Mouse (Mus musculus): Measurements from ENCODE around the gene B020031M17Rik.
"Not testable (repeated sequence)": the region's sequence is repeated elsewhere in the genome, so short reads cannot be mapped to it uniquely, and the experiment has no call there.

Gene B020031M17Rik

DNA sequence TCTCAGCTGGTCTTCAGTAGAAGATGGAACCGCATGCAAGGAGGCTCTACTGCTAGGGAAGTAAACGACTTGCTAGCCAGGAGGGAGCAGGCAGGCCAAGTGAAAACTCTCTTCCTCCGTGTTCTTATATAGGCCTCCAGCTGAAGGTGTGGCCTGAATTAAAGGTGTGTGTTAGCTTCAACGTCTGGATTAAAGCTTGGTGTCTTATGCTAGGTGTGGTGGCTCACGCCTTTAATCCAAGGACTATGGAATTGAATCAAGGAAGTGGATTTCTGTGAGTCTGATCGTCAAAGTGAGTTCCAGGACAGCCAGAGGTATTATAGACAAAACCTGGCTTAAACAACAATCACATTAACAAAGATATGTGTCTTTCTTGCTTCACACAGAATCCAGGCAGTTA lies at the start of gene B020031M17Rik:
TSS of gene B020031M17Rik (minus strand) at position 101 of the 400 bp plus-strand sequence.
- not testable (repeated sequence) for DNase-seq (ENCODE audit: low spot score)

DNA sequence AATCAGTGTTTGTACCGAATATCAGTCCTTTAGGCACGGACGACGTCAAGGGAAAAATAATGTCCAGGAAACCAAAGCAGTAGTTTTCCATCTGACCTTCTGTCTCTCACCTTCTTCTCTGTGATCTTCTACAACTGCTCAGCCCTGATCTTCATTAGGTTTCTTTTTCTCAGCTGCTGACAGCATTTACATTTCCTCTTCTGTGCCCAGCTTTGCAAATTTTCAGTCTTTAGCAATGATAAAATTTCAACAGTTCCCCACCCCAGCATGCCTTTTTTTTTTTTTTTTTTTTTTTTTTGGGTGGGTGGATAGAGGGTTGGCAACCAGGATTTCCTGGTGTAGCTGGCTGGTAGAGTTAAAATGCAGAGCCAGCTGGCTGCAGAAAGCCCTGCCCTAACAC lies 48.6 kb upstream of the B020031M17Rik start:
- not testable (repeated sequence) for DNase-seq (ENCODE audit: low spot score)

- not testable (repeated sequence) for DNase-seq (ENCODE audit: low spot score)
Measured at GRCm38 (mm10) chr13:119998442-119999086, 48.0 kb upstream of the B020031M17Rik start.

- DNase-seq (ENCODE audit: low spot score): not testable (repeated sequence)
Measured at GRCm38 (mm10) chr13:119991917-119992496, 41.4 kb upstream of the B020031M17Rik start.

DNA sequence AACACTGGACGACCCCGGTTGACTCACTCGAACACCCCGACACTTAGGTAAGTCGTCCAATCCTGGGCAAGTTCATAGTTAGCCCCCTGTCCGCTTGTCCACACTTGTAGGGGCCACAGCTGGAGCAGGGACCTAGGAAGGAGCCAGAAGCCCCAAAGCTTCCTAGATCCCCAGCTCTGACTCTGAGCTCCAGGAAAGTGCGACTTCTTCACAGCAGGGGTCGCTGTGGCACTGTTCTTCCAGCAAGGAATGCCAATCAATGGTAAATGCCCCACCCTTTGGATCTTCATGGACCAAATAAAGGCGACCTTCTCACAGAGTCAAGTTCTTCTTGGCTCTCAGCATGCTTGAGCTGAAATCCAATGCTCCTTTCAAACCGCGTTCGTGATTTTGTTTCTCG lies 40.7 kb upstream of the B020031M17Rik start:
- not testable (repeated sequence) for DNase-seq (ENCODE audit: low spot score)

- not testable (repeated sequence) for DNase-seq (ENCODE audit: low spot score)
Measured at GRCm38 (mm10) chr13:119969163-119969562, 18.6 kb upstream of the B020031M17Rik start.

GRCm38 (mm10) chr13:119968193-119968592 lies 17.6 kb upstream of the B020031M17Rik start:
- not testable (repeated sequence) for DNase-seq (ENCODE audit: low spot score)

DNA sequence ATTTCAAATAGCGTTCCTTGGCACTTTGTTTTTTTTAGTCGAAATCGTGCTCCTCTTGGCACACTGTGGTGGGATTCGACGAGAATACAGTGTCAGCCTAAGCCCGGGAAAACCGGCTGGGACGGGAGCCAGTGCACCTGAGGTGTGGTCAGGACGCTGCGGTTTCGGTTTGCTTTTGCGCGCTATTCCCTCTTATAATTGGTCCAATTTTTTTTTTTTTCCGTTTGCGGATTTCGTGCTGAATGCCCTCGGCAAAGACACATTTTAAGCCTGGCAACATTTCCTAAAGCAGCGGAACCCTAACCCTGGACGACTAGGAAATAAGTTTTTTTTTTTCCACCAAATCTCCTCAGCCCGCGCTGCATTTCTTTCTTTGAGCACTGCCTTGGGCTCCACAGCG lies 15.4 kb upstream of the B020031M17Rik start:
- DNase-seq (ENCODE audit: low spot score): not testable (repeated sequence)

DNA sequence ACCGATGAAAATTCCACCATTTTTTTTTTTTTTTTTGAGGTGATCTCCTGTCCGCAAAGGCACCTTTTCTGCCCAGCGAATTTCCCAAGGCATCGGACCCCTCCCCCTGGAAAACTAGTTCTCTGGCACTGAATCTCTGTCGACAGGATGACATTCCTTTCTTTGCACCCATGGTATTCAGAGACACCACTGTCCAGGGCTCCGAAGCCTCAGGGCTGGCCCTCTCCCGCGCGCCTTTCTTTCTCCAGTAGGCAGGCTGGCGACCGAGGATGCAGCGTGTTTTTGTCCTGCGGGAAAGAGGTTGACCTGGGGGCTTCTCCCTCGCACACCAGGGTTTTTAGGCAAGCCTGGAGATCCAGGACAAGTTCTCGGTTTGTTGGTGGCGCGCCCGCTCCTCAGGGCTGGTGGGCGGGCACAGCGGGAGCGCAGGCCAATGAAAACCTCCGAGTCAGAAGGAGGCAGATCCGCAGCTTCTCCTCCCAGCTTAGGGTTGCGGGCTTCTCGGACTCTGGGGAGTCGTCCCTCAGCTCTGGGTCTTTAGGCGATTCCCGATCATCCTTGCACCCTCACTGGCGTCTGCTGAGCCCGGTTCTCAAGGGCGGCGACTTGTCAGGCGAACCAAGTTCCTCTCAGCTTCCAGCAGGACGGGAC lies 14.8 kb upstream of the B020031M17Rik start:
- DNase-seq (ENCODE audit: low spot score): not testable (repeated sequence)

GRCm38 (mm10) chr13:119962856-119963255 lies 12.2 kb upstream of the B020031M17Rik start:
- DNase-seq (ENCODE audit: low spot score): not testable (repeated sequence)

- DNase-seq (ENCODE audit: low spot score): not testable (repeated sequence)
Measured at GRCm38 (mm10) chr13:119955567-119955966, 5.0 kb upstream of the B020031M17Rik start.

DNA sequence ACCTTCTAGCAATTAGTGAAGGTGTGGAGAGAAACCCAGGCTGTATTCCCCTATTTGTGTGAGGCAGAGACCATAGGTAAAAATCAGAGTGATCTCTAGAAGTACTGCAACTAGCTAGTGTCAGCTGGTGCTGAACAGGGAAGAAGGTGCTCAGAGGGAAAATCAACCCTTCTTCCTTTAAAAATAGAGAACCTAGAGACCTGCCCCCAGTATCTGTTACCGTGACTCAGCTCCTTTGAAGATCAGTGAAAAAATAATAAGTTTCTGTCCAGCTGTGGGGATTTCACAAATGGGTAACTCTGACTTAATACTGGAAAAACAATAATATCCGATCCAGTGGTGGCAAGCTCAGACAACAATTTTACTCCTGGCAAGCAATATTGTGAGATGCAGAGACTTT lies 4.5 kb upstream of the B020031M17Rik start:
- DNase-seq (ENCODE audit: low spot score): not testable (repeated sequence)

GRCm38 (mm10) chr13:119929172-119929571 lies 21.4 kb downstream of the B020031M17Rik start, which contains the start of gene Gm21761:
Gm21761 (minus strand) TSS chr13:119929272.
- not testable (repeated sequence) for DNase-seq (ENCODE audit: low spot score)

GRCm38 (mm10) chr13:119924597-119925340 lies 25.8 kb downstream of the B020031M17Rik start:
- DNase-seq (ENCODE audit: low spot score): not testable (repeated sequence)

DNA sequence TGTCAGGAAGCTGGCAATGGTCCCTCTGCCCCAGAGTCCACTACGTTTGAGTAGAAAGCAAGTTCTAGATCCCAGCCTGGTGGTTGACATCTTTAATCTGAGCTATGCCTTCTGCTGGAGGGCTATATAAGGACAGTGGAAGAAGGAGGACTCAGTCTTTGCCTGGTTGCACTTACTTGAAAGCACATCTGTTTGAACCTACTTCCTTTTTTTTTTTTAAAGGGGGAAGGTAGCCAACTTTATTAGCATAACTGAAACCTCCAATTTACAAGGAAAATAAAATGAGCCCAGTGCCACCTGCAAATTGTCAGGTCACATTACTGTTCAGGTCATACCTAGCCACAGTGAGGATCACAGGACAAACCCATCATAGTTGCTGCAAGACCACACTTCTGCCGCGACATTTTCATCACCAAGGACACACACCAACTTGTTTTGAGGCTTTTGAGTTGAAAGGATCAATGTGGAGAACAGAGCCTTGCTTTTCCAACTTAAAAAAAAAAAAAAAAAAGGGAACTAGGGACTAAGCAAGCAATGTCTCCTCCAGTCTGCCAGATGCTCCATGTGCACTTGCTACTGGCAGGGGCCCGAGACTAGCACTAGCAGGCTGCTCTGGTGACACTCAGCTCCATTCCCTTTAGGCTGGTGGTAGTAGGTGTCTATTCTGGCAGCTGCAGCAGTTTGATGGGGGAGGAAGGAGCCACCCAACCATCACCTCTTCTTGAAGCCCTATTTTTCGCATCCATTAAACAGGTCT lies 33.5 kb downstream of the B020031M17Rik start:
- not testable (repeated sequence) for DNase-seq (ENCODE audit: low spot score)

DNA sequence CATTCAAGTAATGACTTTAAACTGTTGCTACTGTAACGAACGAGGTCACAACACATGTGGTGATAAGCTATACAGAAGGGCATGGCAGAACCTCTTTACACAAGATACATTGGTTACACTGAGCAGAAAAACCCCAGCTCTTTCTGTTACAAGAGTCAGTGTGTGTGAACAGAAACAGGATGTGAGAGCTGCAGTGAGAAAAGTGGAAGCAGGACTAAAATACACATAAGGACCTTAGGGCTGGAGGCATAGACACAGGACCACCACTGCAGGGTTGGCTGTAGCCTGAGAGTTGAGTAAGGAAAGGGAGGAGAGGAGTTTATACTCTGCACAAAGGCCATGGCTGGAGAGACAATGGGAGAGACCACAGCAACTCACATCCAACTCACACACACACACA lies 34.2 kb downstream of the B020031M17Rik start:
- not testable (repeated sequence) for DNase-seq (ENCODE audit: low spot score)

Measured in urinary bladder, postnatal 14 days (tissue).